Mouse (Mus musculus): Measurements from ENCODE around the gene Zbtb39.
A peak's percentile ranks its signal among the peaks of the same experiment; 100 is the strongest.
"Not testable (repeated sequence)": the region's sequence is repeated elsewhere in the genome, so short reads cannot be mapped to it uniquely, and the experiment has no call there.

The Zbtb39 gene

DNA sequence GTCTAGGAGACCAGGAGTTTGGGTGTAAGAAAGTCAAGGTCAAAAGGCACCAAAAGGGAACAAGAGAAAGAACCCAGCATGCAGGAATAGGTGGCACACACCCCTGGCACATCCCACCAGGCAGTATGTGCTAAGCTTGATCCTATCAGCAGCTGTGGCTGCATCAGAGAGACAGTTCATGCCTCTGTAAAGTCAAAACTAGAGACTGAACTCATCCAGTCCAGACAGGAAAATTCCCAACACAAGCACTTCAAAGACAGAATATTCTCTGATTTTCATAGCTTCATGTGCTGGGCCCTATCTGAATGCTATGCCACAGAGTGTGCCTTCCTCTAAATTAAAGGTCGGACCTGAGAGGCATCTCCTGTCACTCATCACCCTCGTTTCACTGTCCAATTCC lies 1.8 kb upstream of the Zbtb39 start:
- no peak for DNase-seq (ENCODE audit: low spot score in 2 of 2)

DNA sequence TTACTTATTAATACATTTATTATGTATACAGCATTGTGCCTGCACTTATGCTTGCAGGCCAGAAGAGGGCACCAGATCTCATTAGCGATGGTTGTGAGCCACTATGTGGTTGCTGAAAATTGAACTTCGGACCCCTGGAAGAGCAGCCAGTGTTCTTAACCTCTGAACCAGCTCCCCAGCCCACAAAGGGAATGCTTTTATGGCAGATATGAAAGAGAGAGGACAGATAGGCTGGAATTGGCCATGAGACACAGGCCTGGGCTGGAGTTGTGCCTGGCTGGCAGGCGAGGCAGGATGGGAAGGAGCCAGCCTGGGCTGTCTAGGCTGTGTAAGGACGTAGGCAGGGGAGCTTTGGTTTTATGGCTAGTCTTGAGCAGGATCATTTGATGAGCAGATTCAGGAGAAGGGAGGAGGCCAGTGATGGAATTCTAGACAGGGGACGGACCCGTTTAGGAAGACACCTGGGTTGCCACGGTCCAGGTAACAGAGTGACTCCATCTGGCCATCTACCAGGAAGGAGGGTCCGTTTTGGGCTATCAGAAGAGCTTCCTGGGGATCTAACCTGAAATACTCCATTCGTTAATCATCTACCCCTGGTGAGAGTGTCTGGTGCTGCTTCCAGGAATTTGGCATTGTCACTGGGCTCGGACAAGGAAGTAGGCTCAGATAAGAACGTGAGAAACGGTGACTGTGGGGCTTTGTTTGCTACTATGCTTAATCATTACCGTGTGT lies 1.0 kb upstream of the Zbtb39 start:
- DNase-seq (ENCODE audit: low spot score in 2 of 2) = peak in 1 of 2 experiments; percentile 56

DNA sequence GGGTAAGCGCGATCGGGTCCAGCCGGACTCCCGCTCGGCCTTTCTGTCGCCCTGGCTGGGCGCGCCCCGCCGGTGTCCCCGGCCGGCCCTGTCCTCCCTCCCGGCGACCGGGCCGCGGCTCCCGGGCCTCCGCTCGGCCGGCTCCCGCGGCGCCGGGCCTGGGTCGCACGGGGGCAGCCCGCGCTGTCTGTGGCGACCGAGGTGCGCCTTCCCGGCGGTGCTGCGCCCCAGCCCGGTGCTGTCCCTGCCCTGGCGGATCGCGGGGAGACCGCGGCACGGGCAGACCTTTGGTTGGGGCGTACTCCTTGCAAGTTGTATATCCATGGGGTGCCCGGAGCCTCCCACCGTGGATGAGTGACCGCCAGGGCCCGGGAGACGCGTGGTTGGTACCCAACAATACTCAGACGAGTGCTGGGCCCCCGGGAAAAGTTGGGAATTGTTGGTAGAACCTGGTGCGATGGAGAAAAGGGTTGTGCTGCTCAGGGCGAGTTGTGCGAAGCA lies 373 bp downstream of the Zbtb39 start:
- peak in 1 of 2 experiments; percentile 19 for DNase-seq (ENCODE audit: low spot score in 2 of 2)

GRCm38 (mm10) chr10:127744661-127745060 lies 5.3 kb downstream of the Zbtb39 start:
- peak in 1 of 2 experiments; percentile 41 for DNase-seq (ENCODE audit: low spot score in 2 of 2)

GRCm38 (mm10) chr10:127745886-127746285 lies 6.5 kb downstream of the Zbtb39 start:
- DNase-seq (ENCODE audit: low spot score in 2 of 2) = no peak

GRCm38 (mm10) chr10:127747254-127747653 lies 7.9 kb downstream of the Zbtb39 start:
- no peak for DNase-seq (ENCODE audit: low spot score in 2 of 2)

- no peak for DNase-seq (ENCODE audit: low spot score in 2 of 2)
Measured at GRCm38 (mm10) chr10:127748847-127749612, 9.7 kb downstream of the Zbtb39 start.

DNA sequence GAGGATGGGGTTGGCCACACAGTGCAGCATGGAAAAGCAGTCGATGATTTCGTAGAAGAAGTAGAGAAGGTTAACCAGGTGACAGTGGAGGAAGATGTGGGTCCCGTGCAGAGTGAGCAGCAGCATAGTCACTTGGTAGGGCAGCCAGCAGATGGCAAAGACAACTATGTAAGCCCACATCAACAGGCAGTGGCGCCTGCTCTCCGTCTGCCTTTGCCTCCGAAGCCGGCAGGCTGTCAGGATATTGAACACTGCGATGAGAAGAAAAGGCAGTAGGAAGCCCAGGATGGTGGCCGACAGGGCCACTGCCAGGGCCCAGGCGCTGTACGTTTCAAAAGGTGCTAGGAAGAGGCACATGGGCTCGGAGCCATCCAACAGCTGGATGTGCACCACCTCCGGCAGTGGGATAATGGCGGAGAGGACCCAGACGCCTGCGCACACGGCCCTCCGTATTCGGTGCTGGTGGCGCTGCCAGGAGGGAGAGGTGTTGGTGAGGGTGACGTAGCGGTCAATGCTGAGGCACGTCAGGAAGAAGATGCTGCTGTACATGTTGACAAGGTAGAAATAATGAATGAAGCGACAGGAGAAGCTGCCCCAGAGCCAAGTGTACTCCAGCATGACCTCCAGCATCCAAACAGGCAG lies 10.9 kb downstream of the Zbtb39 start:
- no peak for DNase-seq (ENCODE audit: low spot score in 2 of 2)

DNA sequence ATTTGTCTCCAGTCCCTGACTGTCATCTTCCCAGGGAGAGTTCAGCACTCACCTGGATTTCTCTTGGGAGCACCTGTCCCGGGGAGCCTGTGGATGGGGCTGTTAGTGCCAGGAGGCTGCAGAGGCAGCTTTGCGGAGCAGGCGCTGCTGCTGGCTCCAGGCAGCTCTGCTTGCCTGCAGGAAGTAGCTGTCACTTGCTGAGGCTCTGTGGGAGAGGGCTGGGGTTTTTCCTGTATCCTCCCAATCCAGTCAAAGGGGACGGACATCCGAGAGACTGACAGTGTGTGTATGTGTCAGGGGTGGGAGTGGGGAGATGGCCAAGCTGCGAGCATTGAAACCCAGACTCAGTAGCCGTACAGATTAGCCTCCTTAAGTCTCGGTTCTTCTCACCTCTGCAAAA lies 12.2 kb downstream of the Zbtb39 start, which contains the start of gene Gpr182:
Gene Gpr182 (minus strand): TSS at position 185 of the 400 bp plus-strand sequence.
- no peak for DNase-seq (ENCODE audit: low spot score in 2 of 2)

- DNase-seq (ENCODE audit: low spot score in 2 of 2) = no peak
Measured at GRCm38 (mm10) chr10:127754566-127755166, 15.3 kb downstream of the Zbtb39 start.

- DNase-seq (ENCODE audit: low spot score in 2 of 2) = no peak
Measured at GRCm38 (mm10) chr10:127755246-127755645, 15.9 kb downstream of the Zbtb39 start.

DNA sequence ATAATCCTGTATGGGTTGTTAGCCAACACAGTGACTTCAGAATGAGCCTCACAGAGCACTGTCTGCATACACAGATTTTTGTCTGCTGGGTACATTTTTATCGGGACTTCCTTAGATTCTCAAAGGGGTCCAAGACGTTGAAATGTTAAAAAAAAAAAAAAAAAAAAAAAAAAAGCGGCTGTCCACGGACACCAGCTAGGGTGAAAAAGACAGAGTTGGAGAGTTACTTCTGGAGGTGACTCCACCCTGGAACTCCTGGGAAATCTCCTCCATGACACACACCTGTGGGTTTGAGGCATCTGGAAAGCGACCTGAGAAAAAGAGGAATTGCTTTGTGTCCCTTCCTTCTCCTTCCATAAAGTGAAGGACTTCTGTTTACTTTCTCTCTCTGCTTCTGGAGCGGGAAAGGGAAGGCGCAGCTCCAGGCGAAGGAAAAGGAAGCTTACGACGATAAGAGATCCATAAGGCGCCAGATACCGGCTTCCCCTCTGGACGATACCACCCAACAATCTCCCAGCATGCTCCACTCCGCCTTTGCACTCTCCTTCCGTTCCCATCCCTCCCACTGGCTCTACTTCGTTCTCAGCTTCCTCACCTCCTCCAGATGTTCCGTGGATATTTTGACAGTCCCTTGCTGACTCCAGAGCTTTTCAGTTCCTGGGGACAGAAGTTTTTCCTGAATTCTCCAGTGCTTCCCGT lies 16.6 kb downstream of the Zbtb39 start:
- DNase-seq (ENCODE audit: low spot score in 2 of 2) = peak in 1 of 2 experiments; percentile 4

DNA sequence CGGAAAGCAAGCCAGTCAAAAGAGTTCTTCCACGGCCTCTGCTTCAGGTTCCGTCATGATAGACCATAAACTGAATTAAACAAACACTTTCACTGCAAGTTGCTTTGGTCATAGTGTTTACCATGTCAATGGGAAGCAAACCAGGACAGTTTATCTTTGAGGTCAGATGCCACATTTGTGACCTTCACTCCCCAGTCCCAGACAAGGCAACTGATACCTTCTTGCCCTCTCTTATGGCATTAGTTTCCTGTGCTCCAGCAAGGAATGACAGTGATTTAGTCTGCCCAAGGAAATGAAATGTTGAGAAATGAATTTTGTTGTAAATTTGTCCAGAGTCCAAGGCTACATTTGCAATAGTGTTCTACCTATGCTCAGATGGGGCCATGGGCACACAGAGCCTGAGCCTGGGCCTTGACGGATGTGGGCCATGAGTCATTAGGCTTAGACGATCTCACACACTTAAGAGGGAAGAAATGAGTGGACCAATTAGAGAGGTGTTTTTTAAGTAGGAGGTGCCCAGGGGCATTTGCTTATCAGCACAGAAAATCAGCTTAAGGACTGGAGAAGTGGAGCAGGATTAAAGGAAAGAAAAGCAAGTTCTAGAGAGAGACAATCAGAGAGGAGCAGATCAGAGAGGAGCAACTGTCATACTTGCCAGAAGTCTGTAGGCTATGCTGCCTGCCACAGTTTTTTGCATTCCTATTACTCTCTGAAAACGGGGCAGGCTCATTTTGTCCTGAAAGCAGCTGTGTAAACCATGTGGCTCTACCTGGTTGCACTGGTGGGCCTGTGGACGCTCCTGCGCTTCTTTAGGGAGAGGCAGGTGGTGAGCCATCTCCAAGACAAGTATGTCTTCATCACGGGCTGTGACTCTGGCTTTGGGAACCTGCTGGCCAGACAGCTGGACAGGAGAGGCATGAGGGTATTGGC lies 20.1 kb downstream of the Zbtb39 start, which contains the start of the genes Rdh1 and Rdh16f1:
Gene Rdh1 (plus strand): TSS at position 541 of the 930 bp plus-strand sequence.
Gene Rdh16f1 (plus strand): TSS at position 607 of the 930 bp plus-strand sequence.
- DNase-seq (ENCODE audit: low spot score in 2 of 2) = no peak

DNA sequence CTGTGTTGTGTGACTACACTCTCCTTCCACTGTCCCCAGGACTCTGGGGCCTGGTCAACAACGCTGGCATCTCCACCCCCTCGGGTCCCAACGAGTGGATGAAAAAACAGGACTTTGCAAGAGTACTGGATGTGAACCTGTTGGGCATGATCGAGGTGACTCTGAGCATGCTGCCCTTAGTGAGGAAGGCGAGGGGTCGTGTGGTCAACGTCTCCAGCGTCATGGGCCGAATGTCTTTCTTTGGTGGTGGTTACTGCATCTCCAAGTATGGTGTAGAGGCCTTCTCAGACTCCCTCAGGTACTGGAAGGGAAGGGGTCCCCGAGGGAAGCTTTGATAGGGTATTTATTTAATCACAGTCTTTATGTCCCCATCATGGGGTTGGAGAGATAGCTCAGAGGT lies 23.6 kb downstream of the Zbtb39 start:
- DNase-seq (ENCODE audit: low spot score in 2 of 2) = not testable (repeated sequence)

GRCm38 (mm10) chr10:127763914-127764680 lies 24.8 kb downstream of the Zbtb39 start:
- DNase-seq (ENCODE audit: low spot score in 2 of 2) = no peak

DNA sequence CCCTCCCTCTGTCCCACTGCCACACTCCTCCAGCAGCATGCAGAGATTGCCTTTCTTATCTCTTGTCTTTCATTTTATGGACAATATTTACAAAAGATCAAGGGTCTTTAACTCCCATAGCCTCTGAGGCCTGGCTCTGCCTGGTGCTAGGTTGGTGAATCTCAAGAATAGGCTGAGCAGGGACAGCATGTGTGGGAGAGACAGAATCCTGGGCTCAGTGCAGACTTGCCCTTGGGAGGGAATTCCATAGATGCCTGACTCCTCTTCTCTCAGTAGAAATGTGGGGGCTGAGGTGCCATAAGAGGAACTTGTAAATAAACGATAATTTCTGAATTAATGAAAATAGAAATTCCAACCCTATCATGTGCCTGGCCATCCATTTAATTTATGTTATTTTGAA lies 27.2 kb downstream of the Zbtb39 start:
- DNase-seq (ENCODE audit: low spot score in 2 of 2) = no peak

DNA sequence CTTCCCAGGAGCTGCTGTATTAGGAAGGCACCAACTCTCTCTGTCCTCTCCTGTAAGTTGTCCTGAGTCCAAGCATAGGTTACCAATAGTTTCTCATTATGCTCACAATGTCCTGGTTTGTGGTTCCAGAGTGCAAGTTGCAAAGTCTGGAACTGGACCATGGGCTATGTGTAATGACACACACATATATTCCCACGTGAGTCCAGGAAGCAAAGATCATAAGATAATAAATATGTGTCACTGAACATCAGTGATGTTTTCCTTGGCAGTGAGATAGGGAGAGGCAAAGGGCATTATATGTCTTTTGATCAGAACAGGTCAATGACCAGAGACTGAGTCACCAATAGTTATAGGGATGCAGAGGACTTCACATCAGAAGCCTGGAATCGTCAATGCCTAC lies 36.7 kb downstream of the Zbtb39 start, which contains the start of gene Rdh9:
Gene Rdh9 (plus strand): TSS at position 376 of the 400 bp plus-strand sequence.
- no peak for DNase-seq (ENCODE audit: low spot score in 2 of 2)

DNA sequence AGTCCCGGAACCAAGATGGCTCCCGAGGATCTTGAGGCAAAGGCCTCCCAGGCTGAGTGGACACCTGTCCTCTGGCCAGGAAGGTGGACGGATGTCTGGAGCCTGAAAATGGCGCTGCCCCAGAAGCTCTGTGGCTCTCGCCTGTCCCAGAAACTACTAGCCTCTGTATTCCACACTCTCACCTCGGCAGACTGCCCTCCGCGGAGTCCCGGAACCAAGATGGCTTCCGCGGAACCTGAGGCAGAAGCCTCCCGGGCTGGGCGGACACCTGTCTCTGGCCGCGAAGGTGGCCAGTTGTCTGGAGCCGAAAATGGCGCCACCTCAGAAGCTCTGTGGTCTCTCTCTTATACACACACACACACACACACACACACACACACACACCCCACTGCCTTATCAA lies 43.0 kb downstream of the Zbtb39 start:
- DNase-seq (ENCODE audit: low spot score in 2 of 2) = not testable (repeated sequence)

DNA sequence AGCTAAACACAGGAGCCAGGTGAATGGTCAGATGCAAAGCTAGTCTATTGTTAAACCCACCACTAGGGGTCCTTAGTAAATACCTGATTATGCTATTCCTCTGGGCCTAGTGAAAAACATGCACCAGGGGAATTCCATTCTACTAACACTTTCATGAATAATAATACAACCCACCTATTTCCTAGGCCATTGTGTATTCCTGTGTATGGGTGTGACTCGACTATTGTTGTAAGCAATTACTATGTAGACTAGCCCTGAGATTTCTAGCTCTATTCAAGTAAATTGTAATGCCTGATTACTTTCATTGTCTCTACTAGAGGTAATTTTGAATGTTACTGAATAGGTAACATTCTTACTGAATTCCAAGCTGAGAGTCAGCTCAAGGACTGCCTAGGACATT lies 46.1 kb downstream of the Zbtb39 start:
- DNase-seq (ENCODE audit: low spot score in 2 of 2) = not testable (repeated sequence)

All from spleen, postnatal 14 days (tissue).